Mouse (Mus musculus): ENCODE data around the gene Nfkb1. TPM values are rescaled to one million over a fixed set of nuclear protein-coding genes. Genes with fewer than 3 reads are reported as not detected.

Nfkb1 gene
- polyA plus RNA-seq, 1 experiment from 2014 or later: 15.3 TPM

- Histone ChIP-seq H3K4me3 (ENCODE audit: low read depth, low read length) (no peak overlapping the region), H3K36me3 (ENCODE audit: control insufficient read depth, insufficient read depth, low read length) (peaks cover 2% of the 10 kb centered on the region; the same call in 1 of the 2 replicates), H3K9ac (ENCODE audit: low read length) (no peak overlapping the region), H3K27ac (ENCODE audit: low read depth, low read length) (no peak overlapping the region), H3K4me2 (ENCODE audit: low read depth) (no peak overlapping the region), H3K27me3 (ENCODE audit: control insufficient read depth, insufficient read depth, low read length) (no peaks in the 10 kb centered on the region), H3K9me3 (ENCODE audit: control insufficient read depth, low read length) (no peaks in the 10 kb centered on the region), H3K4me1 (ENCODE audit: control insufficient read depth, insufficient read depth, low read length) (no peaks in the 10 kb centered on the region)
- WGBS: 88% methylated on average over 8 of the region's 8 CpGs
- ATAC-seq (ENCODE audit: insufficient read depth, low FRiP score, low TSS enrichment): no peak
- no peak for DNase-seq (ENCODE audit: low spot score)
Measured at GRCm38 (mm10) chr3:135648501-135648900, 42.8 kb downstream of the Nfkb1 start.

DNA sequence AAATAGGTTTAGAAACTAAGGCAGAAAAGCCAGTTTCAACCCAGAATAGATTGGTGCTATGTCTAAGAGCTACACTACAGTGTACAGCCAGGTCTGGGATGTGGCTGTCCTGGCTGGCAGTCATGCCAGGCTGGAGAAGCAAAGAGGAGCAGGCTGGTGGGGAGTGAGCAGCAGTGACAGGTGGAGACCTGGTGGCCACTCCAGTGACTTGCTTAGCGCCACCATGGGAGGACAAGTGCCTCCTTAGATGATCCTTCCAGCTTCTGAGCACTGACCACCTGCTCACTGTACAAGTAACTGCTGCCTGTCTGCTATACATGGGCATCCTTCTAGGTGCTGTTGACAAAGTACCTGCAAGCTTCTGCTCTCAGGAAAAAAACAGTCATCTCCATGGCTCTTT is 44.7 kb downstream of the Nfkb1 start:
- WGBS: 86% methylated on average over 1 of the region's 1 CpGs
- no peak overlapping the region for H3K9ac ChIP-seq (ENCODE audit: low read length)
- DNase-seq (ENCODE audit: low spot score): no peak
- H3K4me2 ChIP-seq (ENCODE audit: low read depth): no peak overlapping the region
- no peak overlapping the region for H3K4me3 ChIP-seq (ENCODE audit: low read depth, low read length)
- H3K9me3 ChIP-seq (ENCODE audit: control insufficient read depth, low read length): no peaks in the 10 kb centered on the region
- H3K4me1 ChIP-seq (ENCODE audit: control insufficient read depth, insufficient read depth, low read length): no peaks in the 10 kb centered on the region
- H3K27me3 ChIP-seq (ENCODE audit: control insufficient read depth, insufficient read depth, low read length): no peaks in the 10 kb centered on the region
- no peaks in the 10 kb centered on the region; the same call in 1 of the 2 replicates for H3K36me3 ChIP-seq (ENCODE audit: control insufficient read depth, insufficient read depth, low read length)
- no peak for ATAC-seq (ENCODE audit: insufficient read depth, low FRiP score, low TSS enrichment)
- H3K27ac ChIP-seq (ENCODE audit: low read depth, low read length): no peak overlapping the region

GRCm38 (mm10) chr3:135644971-135645370 is 46.4 kb downstream of the Nfkb1 start:
- H3K36me3 ChIP-seq (ENCODE audit: control insufficient read depth, insufficient read depth, low read length): no peaks in the 10 kb centered on the region; the same call in 1 of the 2 replicates
- H3K4me3 ChIP-seq (ENCODE audit: low read depth, low read length): no peak overlapping the region
- no peak overlapping the region for H3K27ac ChIP-seq (ENCODE audit: low read depth, low read length)
- H3K4me2 ChIP-seq (ENCODE audit: low read depth): no peak overlapping the region
- DNase-seq (ENCODE audit: low spot score) (no peak), ATAC-seq (ENCODE audit: insufficient read depth, low FRiP score, low TSS enrichment) (no peak)
- H3K4me1 ChIP-seq (ENCODE audit: control insufficient read depth, insufficient read depth, low read length): no peaks in the 10 kb centered on the region
- H3K9me3 ChIP-seq (ENCODE audit: control insufficient read depth, low read length): no peaks in the 10 kb centered on the region
- no peak overlapping the region for H3K9ac ChIP-seq (ENCODE audit: low read length)
- H3K27me3 ChIP-seq (ENCODE audit: control insufficient read depth, insufficient read depth, low read length): no peaks in the 10 kb centered on the region
- 90% methylated on average over 3 of the region's 3 CpGs for WGBS

DNA sequence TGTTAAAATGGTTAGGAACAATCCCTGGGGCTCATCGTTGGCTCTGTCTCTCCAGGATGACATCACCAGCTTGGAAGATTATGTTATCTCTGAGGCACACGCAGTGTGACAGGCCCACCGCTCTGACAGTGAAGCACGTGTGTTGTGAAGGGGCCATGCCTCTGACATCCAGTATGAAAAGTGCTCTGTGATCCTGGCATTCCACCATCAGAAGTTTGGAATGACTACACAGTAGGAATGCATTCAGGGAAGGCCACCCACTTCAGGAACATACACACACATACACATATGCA is 49.8 kb downstream of the Nfkb1 start:
- H3K9ac ChIP-seq (ENCODE audit: low read length): no peak overlapping the region
- H3K4me2 ChIP-seq (ENCODE audit: low read depth): no peak overlapping the region
- H3K4me3 ChIP-seq (ENCODE audit: low read depth, low read length): no peak overlapping the region
- H3K4me1 ChIP-seq (ENCODE audit: control insufficient read depth, insufficient read depth, low read length): no peaks in the 10 kb centered on the region
- H3K27me3 ChIP-seq (ENCODE audit: control insufficient read depth, insufficient read depth, low read length): no peaks in the 10 kb centered on the region
- 94% methylated on average over 4 of the region's 4 CpGs for WGBS
- DNase-seq (ENCODE audit: low spot score) (no peak), ATAC-seq (ENCODE audit: insufficient read depth, low FRiP score, low TSS enrichment) (no peak)
- H3K9me3 ChIP-seq (ENCODE audit: control insufficient read depth, low read length): no peaks in the 10 kb centered on the region
- H3K27ac ChIP-seq (ENCODE audit: low read depth, low read length): no peak overlapping the region
- no peaks in the 10 kb centered on the region; the same call in 1 of the 2 replicates for H3K36me3 ChIP-seq (ENCODE audit: control insufficient read depth, insufficient read depth, low read length)

GRCm38 (mm10) chr3:135640856-135641622 is 50.3 kb downstream of the Nfkb1 start:
- H3K4me1 ChIP-seq (ENCODE audit: control insufficient read depth, insufficient read depth, low read length): no peaks in the 10 kb centered on the region
- no peaks in the 10 kb centered on the region for H3K9me3 ChIP-seq (ENCODE audit: control insufficient read depth, low read length)
- H3K27ac ChIP-seq (ENCODE audit: low read depth, low read length): no peak overlapping the region
- H3K4me2 ChIP-seq (ENCODE audit: low read depth): no peak overlapping the region
- WGBS: 95% methylated on average over 16 of the region's 16 CpGs
- H3K4me3 ChIP-seq (ENCODE audit: low read depth, low read length): no peak overlapping the region
- no peak for ATAC-seq (ENCODE audit: insufficient read depth, low FRiP score, low TSS enrichment)
- no peak for DNase-seq (ENCODE audit: low spot score)
- no peak overlapping the region for H3K9ac ChIP-seq (ENCODE audit: low read length)
- no peaks in the 10 kb centered on the region for H3K27me3 ChIP-seq (ENCODE audit: control insufficient read depth, insufficient read depth, low read length)
- H3K36me3 ChIP-seq (ENCODE audit: control insufficient read depth, insufficient read depth, low read length): no peaks in the 10 kb centered on the region; the same call in 1 of the 2 replicates

DNA sequence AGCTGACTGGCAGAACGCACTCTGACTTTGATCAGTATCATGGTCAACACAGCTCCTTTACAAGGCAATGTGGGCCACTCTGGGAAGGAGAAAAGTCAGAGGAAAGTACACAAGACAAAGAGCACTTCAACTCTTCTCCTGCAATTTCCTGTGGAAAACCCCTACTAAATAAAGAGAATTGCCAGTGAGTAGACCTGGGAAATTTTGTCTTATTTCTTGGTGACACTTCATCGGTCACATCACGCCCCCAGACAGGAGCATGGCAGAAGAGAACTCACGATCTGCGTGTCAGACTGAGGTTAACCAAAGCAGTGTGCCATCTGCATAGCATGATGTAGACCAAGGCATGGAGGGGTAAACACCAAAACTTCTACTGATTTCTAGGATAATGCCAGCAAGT is 51.1 kb downstream of the Nfkb1 start:
- ATAC-seq (ENCODE audit: insufficient read depth, low FRiP score, low TSS enrichment): no peak
- no peaks in the 10 kb centered on the region for H3K27me3 ChIP-seq (ENCODE audit: control insufficient read depth, insufficient read depth, low read length)
- no peaks in the 10 kb centered on the region for H3K4me1 ChIP-seq (ENCODE audit: control insufficient read depth, insufficient read depth, low read length)
- no peak overlapping the region for H3K9ac ChIP-seq (ENCODE audit: low read length)
- DNase-seq (ENCODE audit: low spot score): no peak
- no peak overlapping the region for H3K27ac ChIP-seq (ENCODE audit: low read depth, low read length)
- 91% methylated on average over 5 of the region's 5 CpGs for WGBS
- H3K4me3 ChIP-seq (ENCODE audit: low read depth, low read length): no peak overlapping the region
- no peaks in the 10 kb centered on the region for H3K9me3 ChIP-seq (ENCODE audit: control insufficient read depth, low read length)
- no peaks in the 10 kb centered on the region; the same call in 1 of the 2 replicates for H3K36me3 ChIP-seq (ENCODE audit: control insufficient read depth, insufficient read depth, low read length)
- no peak overlapping the region for H3K4me2 ChIP-seq (ENCODE audit: low read depth)

DNA sequence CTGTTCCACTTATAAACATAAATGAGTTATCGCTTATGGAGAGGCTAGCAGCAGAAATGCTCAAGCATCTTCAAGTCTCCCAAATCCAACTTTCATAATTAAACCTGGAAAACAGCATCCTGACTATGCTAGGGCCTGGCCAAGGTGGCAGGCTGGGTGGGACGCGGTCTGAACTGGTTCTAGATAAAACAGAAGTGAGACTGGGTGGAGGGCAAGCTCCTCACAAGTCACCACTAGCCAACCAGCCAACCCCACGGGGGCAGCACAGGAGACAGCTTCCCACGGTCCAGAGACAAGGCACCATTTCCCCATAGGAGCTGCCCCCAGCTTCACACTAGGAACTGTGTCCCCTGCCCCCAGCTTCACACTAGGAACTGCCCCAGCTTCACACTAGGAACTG is 53.8 kb downstream of the Nfkb1 start:
- Histone ChIP-seq H3K36me3 (ENCODE audit: control insufficient read depth, insufficient read depth, low read length) (no peaks in the 10 kb centered on the region), H3K4me1 (ENCODE audit: control insufficient read depth, insufficient read depth, low read length) (no peaks in the 10 kb centered on the region), H3K4me2 (ENCODE audit: low read depth) (no peak overlapping the region), H3K9ac (ENCODE audit: low read length) (no peak overlapping the region), H3K27ac (ENCODE audit: low read depth, low read length) (no peak overlapping the region), H3K27me3 (ENCODE audit: control insufficient read depth, insufficient read depth, low read length) (no peaks in the 10 kb centered on the region), H3K9me3 (ENCODE audit: control insufficient read depth, low read length) (no peaks in the 10 kb centered on the region), H3K4me3 (ENCODE audit: low read depth, low read length) (no peak overlapping the region)
- WGBS: 81% methylated on average over 5 of the region's 5 CpGs
- no peak for DNase-seq (ENCODE audit: low spot score)
- ATAC-seq (ENCODE audit: insufficient read depth, low FRiP score, low TSS enrichment): no peak

GRCm38 (mm10) chr3:135636454-135636853 is 54.9 kb downstream of the Nfkb1 start:
- 52% methylated on average over 14 of the region's 14 CpGs for WGBS
- Histone ChIP-seq H3K4me2 (ENCODE audit: low read depth) (no peak overlapping the region), H3K36me3 (ENCODE audit: control insufficient read depth, insufficient read depth, low read length) (no peaks in the 10 kb centered on the region), H3K27ac (ENCODE audit: low read depth, low read length) (no peak overlapping the region), H3K4me3 (ENCODE audit: low read depth, low read length) (no peak overlapping the region), H3K9me3 (ENCODE audit: control insufficient read depth, low read length) (no peaks in the 10 kb centered on the region), H3K4me1 (ENCODE audit: control insufficient read depth, insufficient read depth, low read length) (no peaks in the 10 kb centered on the region), H3K9ac (ENCODE audit: low read length) (no peak overlapping the region), H3K27me3 (ENCODE audit: control insufficient read depth, insufficient read depth, low read length) (no peaks in the 10 kb centered on the region)
- DNase-seq (ENCODE audit: low spot score): no peak
- no peak for ATAC-seq (ENCODE audit: insufficient read depth, low FRiP score, low TSS enrichment)

DNA sequence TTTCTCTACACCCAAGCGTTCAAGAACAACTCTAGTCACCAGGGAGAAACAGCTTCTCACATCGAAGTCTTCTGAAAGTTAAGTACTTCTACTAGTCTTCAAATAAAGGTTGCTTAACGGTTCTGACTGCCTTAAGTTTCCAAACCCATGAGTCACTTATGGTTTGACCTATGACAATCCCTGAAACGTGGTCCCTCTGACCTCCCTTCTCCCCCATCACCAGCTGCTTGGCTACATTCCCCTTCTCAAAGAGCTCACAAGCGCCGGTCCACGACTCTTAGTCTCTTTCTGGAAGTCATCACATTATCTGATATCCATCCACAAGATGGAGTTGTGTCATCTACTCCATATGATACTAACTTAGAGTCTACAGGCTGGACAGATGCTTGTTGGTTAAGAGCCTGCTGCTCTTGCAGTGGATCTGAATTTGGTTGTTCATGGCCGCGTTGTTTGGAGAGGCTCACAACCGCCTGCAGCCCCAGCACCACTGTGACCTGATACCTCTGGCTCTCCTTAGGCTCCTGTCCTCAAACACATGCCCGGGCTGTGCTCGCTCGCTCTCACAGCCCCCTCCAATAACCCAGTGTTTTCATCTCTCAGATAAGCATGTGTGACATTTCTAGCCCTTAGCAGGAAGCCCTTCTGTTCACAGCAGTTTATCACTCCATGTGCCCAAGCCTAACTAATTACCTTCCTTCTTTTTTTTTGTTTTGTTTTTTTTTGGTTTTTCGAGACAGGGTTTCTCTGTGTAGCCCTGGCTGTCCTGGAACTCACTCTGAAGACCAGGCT is 55.5 kb downstream of the Nfkb1 start:
- H3K27ac ChIP-seq (ENCODE audit: low read depth, low read length): no peak overlapping the region
- no peaks in the 10 kb centered on the region for H3K4me1 ChIP-seq (ENCODE audit: control insufficient read depth, insufficient read depth, low read length)
- H3K4me3 ChIP-seq (ENCODE audit: low read depth, low read length): no peak overlapping the region
- no peaks in the 10 kb centered on the region for H3K36me3 ChIP-seq (ENCODE audit: control insufficient read depth, insufficient read depth, low read length)
- no peak overlapping the region for H3K9ac ChIP-seq (ENCODE audit: low read length)
- no peak overlapping the region for H3K4me2 ChIP-seq (ENCODE audit: low read depth)
- no peak for ATAC-seq (ENCODE audit: insufficient read depth, low FRiP score, low TSS enrichment)
- 82% methylated on average over 14 of the region's 14 CpGs for WGBS
- no peak for DNase-seq (ENCODE audit: low spot score)
- no peaks in the 10 kb centered on the region for H3K27me3 ChIP-seq (ENCODE audit: control insufficient read depth, insufficient read depth, low read length)
- no peaks in the 10 kb centered on the region for H3K9me3 ChIP-seq (ENCODE audit: control insufficient read depth, low read length)

Data from neural tube, embryonic 11.5 days (tissue).